Mouse (Mus musculus) monocyte, adult 5-6 weeks (primary cell): ENCODE data around the gene Cobll1. TPM values are rescaled to one million over a fixed set of nuclear protein-coding genes. Genes with fewer than 3 reads are reported as not detected.

Source experiments
- ATAC-seq: fragments of 153-309, 156-312 bp; replicated peaks from 2 replicates; pipeline ENCODE4 v1.8.0; 2017; ENCODE audit warnings: mild to moderate bottlenecking; ENCODE audit not compliant: low TSS enrichment, insufficient number of reproducible peaks, severe bottlenecking, poor library complexity, low FRiP score
- total RNA-seq: library from RNA; stranded (forward); fragments of 200-1000, 200-491, 200-594 nt; gene quantifications from 3 replicates; pipeline ENCODE4 v1.2.3, GENCODE M21; 2017

Gene Cobll1
- total RNA-seq, 1 experiment from 2014 or later, result 3.8 TPM

GRCm38 (mm10) chr2:65171516-65171915 is 67.7 kb downstream of the Cobll1 start:
- no peak for ATAC-seq

GRCm38 (mm10) chr2:65170693-65171456 is 68.3 kb downstream of the Cobll1 start:
- no peak for ATAC-seq

GRCm38 (mm10) chr2:65170256-65170655 is 68.9 kb downstream of the Cobll1 start:
- no peak for ATAC-seq

- ATAC-seq, result no peak
Measured at GRCm38 (mm10) chr2:65163990-65164389, 75.2 kb downstream of the Cobll1 start.

- ATAC-seq, result no peak
Measured at GRCm38 (mm10) chr2:65162625-65163024, 76.6 kb downstream of the Cobll1 start.

- ATAC-seq, result no peak
Measured at GRCm38 (mm10) chr2:65161715-65162114, 77.5 kb downstream of the Cobll1 start.

- no peak for ATAC-seq
Measured at GRCm38 (mm10) chr2:65157981-65158651, 81.1 kb downstream of the Cobll1 start.

GRCm38 (mm10) chr2:65157325-65157724 is 81.9 kb downstream of the Cobll1 start:
- ATAC-seq, result no peak

GRCm38 (mm10) chr2:65148928-65149327 is 90.3 kb downstream of the Cobll1 start:
- no peak for ATAC-seq

GRCm38 (mm10) chr2:65147431-65147830 is 91.8 kb downstream of the Cobll1 start:
- ATAC-seq, result no peak

GRCm38 (mm10) chr2:65145421-65146117 is 93.6 kb downstream of the Cobll1 start:
- ATAC-seq, result 0 out of 2 replicates have a peak, but pooled peaks have one; percentile 61

GRCm38 (mm10) chr2:65141093-65141661 is 98.0 kb downstream of the Cobll1 start:
- ATAC-seq, result no peak

GRCm38 (mm10) chr2:65140330-65140922 is 98.8 kb downstream of the Cobll1 start:
- no peak for ATAC-seq

- ATAC-seq, result no peak
Measured at GRCm38 (mm10) chr2:65139606-65140329, 99.4 kb downstream of the Cobll1 start.

GRCm38 (mm10) chr2:65138992-65139391 is 100.2 kb downstream of the Cobll1 start:
- ATAC-seq, result no peak

- no peak for ATAC-seq
Measured at GRCm38 (mm10) chr2:65126141-65126783, 112.9 kb downstream of the Cobll1 start.

GRCm38 (mm10) chr2:65123702-65124101 is 115.5 kb downstream of the Cobll1 start:
- ATAC-seq, result no peak

GRCm38 (mm10) chr2:65121435-65121834 is 117.8 kb downstream of the Cobll1 start:
- no peak for ATAC-seq
